Mouse (Mus musculus) adrenal gland, postnatal 36 days (tissue): ENCODE data around the gene Gxylt1. TPM values are rescaled to one million over a fixed set of nuclear protein-coding genes. Genes with fewer than 3 reads are reported as not detected.
"Not testable (repeated sequence)": the region's sequence is repeated elsewhere in the genome, so short reads cannot be mapped to it uniquely, and the experiment has no call there.

Source experiments
- DNase-seq, 2 experiments: peaks; one replicate each; pipeline ENCODE4 v3.0.0; 2021; ENCODE audit warnings: mixed read lengths in 1 of 2
- total RNA-seq, 2 experiments: library from RNA; stranded (reverse); gene quantifications; 2 replicates each; pipeline ENCODE4 v1.2.3; 2021

Gxylt1 gene
- total RNA-seq, 2 experiments from 2014 or later, result 32.9 to 34.2 TPM

- DNase-seq, result no peak
Observed at GRCm38 (mm10) chr15:93263566-93263965, 11.4 kb downstream of the Gxylt1 start.

DNA sequence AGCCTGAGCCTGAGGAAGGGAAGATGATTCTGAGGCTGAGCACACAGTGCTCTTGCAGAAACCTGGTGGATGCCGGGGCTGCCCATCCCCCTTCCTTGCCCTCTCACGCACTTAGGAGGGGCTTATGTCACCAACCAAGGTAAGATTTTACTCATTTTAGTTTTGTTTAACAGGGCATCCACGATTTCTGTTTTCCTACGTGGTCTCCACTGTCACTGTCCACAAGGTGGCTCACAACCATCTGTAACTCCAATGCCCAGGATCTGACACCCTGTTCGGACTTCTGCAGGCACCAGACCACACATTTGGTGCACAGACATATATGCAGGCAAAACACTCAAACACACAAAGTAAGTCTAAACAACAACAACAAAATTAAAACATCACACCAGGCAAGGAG, 12.2 kb downstream of the Gxylt1 start:
- DNase-seq, result peak in 1 of 2 experiments; percentile 30

DNA sequence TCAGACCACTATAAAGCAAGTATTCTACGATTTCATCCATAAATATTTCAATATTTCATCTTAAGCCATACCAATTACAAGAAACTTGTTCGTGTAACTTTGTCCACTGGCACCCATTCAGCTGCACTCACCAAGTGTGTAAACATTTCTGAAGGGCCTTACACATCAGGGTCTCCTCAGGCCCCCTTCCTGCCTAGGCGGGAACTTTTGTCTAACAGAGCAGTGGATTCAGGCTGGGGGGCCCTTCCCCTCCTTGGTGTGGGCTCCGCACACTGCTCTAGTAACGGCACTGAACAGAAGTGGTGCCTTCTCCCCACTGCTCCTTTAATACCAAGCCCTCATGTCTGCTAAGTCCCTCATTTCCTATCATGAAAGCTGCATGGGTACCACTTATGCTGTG, 12.7 kb downstream of the Gxylt1 start:
- DNase-seq, result no peak

DNA sequence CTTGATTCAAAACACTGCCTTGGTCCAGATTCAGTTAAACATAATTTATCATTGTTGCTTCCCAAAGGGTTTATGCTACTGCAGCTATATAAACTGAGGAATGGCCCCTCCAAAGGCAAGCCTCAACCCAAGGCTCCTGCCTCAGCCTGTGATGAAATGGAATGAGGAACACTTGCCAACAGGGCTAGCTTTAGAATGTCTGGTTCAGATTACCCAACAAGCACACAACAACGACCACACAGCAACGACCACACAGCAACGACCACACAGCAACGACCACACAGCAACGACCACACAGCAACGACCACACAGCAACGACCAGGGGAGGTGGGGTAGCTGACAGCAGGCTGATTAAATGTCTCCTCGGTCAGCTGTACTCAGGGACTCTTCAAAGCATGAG, 15.0 kb downstream of the Gxylt1 start:
- no peak for DNase-seq

DNA sequence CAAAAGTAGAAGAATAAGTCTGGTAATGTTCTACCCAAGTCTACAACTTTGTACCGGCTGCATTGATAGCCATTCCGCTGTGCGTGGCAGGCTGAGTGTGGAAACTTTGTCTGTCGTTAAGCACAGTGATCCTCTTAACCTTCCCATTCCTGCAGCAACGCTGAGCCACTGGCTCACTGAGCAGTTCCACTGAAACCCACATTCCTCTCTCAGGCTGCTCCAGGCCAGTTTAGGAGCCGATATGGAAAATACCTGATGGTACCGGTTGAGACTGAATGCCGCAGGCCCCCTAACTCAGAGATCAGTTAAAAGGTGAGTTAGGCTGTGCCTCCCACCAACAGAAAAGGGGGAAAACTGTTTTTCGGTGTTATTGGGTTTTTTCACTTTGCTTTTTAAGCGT, 19.7 kb downstream of the Gxylt1 start:
- no peak for DNase-seq

DNA sequence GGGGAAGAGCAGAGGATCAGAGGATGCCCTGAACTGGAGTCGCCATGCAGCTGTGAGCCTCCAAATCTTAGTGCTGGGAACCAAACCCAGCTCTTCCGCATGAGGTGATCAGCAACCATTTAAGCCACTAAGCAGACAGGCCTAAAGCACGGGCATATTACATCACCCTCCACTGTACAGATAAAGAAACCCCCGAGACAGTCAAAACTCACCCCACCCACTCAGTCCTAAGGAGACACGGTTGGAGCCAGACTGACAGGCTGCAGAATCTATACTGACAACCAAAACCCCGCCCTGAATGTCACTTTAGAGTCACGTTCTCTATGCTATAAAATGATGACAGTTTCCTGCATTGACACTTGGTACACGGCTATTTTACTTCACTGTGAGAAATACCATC, 21.8 kb downstream of the Gxylt1 start:
- DNase-seq, result no peak

GRCm38 (mm10) chr15:93252396-93252795, 22.6 kb downstream of the Gxylt1 start:
- DNase-seq, result no peak

- no peak for DNase-seq
Observed at GRCm38 (mm10) chr15:93251553-93252250, 23.3 kb downstream of the Gxylt1 start.

DNA sequence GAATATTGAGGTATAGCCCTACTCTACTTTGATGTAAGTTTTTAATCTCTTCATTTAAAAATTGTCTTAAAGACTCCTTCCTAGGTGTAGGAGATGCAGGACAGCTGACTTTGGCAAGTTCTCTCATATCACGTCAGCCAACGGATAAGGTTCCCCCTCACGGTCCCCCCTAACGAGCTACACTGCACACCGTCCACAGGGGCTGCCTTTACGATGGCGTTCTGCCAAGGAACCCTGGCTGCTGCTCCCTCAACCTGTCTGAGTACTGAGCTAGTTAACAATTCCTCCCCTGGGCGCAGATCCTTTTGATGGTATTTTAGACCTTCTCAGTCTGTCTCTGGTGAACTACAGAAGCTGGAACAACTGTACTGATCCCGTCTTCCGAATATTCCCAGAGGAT, 31.8 kb downstream of the Gxylt1 start:
- DNase-seq, result no peak

- not testable (repeated sequence) for DNase-seq
Observed at GRCm38 (mm10) chr15:93236456-93236855, 38.5 kb downstream of the Gxylt1 start.

- no peak for DNase-seq
Observed at GRCm38 (mm10) chr15:93229028-93229427, 46.0 kb downstream of the Gxylt1 start.

- no peak for DNase-seq
Observed at GRCm38 (mm10) chr15:93228375-93228774, 46.6 kb downstream of the Gxylt1 start.

DNA sequence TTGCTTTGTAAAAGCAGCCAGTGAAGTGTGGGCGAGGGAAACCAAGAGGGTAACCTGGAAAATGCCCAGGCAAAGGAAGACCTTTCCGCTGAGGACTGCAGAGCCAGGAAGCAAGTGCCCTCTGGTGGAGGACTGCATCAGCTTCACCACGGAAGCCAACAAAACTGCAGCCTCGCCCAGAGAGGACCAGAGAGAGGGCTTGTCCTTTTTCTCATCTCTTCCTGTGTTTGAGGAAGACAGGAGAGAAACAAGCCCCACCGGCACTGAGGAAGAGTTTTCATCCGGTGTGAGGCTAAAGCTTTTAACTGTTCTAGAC, 47.3 kb downstream of the Gxylt1 start:
- DNase-seq, result peak; percentile 48 to 58

- DNase-seq, result peak in 1 of 2 experiments; percentile 9
Observed at GRCm38 (mm10) chr15:93226930-93227763, 47.8 kb downstream of the Gxylt1 start.

DNA sequence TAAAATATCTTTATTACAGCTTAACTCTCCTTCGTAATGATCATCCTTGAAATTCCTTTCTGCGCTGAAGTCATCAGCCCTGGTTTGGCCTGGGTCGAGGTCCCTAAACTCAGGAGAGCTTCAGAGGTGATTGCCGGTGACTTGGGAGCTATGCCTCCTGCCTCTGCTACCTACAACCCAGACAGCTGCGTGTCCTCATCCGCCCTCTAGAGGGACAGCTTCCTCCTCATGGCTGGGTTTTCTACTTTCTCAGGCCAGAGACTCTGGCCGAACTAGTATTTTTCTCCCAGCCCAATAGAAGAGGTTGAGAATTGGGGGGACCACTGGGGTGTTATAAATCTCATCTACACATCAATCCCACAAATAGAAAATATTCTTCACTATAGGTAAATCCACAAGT, 52.5 kb downstream of the Gxylt1 start:
- DNase-seq, result peak; percentile 6 to 31

DNA sequence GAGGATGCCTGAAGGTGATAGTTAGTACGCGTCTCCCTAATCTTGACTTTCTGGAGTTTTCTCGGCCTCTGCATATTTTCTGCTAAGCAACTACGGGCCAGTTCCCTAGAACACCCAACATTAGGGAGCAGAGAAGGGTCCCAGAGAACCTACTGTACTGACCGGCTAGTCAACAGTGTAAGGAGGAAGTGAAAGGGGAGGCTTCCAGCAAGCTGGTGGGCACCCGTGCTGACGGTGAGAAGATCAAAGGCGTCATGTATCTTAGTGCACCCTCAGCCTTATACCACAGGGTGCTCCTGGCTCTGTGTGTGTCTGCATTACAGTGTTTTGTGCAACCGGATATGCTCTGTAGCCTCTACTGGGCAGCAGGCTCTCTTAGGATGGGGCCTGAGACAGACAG, 62.4 kb downstream of the Gxylt1 start:
- DNase-seq, result no peak

DNA sequence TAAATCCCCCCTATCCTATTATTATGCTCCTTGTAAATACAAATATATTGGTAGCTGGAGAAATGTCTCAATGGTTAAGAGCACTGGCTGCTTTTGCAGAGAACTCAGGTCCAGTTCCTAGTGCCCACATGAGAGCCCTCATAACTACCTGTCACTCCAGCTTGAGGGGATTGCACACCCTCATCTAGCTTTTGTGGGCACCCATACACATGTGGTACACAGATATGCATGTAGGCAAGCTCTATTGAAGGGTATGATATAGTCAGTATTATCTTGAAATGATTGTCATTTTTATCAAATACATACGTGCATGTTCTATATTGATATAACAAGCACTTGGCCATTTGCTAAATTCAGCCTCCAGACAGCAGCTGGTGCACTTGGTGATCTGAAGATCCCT, 70.1 kb downstream of the Gxylt1 start:
- DNase-seq, result no peak

- peak; percentile 80 to 86 for DNase-seq
Observed at GRCm38 (mm10) chr15:93201956-93202355, 73.0 kb downstream of the Gxylt1 start.

- DNase-seq, result no peak
Observed at GRCm38 (mm10) chr15:93191387-93192145, 83.4 kb downstream of the Gxylt1 start.
